Mouse (Mus musculus) liver, embryonic 14.5 days (tissue): Measurements from ENCODE around the gene Vps52.

ENCODE experiments used
- CTCF ChIP-seq: IDR thresholded peaks from 2 replicates; pipeline ENCODE4 v1.5.1; 2016; ENCODE audit warnings: antibody characterized with exemption, low read depth, control low read depth
- EP300 ChIP-seq: IDR thresholded peaks from 2 replicates; pipeline ENCODE4 v1.6.1; 2016; ENCODE audit warnings: antibody characterized with exemption, low read depth

DNA sequence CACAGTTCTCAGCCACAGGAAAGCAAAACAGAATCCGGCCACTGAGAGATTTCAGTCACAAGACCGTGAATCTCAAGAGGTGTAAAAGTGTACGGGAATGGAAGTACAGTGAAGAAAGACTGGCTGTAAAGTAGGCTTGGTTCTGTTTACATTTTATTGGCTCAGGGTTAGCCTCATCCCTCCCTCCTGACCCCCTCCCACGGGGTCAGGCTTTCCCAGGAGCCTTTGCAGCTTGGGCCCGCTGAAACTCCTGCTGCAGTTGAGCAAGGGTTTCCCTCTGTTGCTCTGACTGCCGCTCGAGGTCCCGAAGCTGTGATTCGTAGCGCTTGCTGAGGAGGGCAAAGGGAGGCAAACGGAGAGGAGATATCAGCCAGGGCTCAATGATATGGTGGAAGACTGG is 16.8 kb upstream of the Vps52 start:
- TF ChIP-seq CTCF, result no peak
- no peak for TF ChIP-seq EP300
